Mouse (Mus musculus): ENCODE results near the gene Aadacl4. TPM values are rescaled to one million over a fixed set of nuclear protein-coding genes. Genes with fewer than 3 reads are reported as not detected.
"Not testable (repeated sequence)": the region's sequence is repeated elsewhere in the genome, so short reads cannot be mapped to it uniquely, and the experiment has no call there.

Aadacl4 gene
- polyA plus RNA-seq (2017; shearing (Covaris generic)): not detected

DNA sequence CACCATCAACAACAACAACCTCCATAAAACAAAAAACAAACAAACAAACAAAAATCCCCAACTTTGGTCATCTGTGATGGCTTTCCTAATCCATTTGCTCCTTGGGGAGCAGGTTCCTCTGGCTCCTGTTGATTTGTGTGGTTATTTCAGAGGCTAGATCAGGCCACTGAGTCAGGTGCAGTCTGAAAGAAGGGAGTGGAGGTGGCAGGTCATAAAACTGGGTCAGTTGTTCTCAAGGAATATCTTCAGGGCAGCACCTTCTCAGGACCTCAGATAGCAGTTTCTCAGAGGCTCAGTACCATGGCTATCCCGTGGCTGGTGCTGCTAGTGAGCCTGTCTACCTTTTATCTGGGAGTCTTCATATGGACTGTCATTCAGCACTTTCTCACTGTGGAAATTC is at the start of gene Aadacl4:
Aadacl4 (plus strand) TSS at position 301 of the 400 bp plus-strand sequence.
- ATAC-seq: no peak

DNA sequence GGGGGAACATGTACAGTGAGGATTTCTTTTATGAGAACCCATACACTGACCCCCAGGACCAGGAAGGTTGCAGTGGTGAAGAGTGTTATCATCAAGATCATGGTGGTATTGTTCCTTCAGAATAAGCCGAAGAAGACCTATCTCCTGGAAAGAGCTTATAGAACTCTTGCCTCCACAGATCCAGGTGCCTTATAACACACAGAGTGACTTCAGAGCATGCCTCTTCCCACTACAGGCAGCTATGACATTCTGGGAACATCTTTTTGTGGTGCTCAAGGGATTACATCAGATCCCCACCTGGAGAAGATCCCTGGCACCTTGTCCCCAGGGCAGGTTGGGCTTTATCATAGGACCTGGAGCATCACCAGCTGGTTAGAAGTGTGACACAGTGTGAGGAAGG is 48.5 kb upstream of the Aadacl4 start, which contains the start of gene Gm13124:
Gm13124 (minus strand) TSS at position 101 of the 400 bp plus-strand sequence.
- no peak for ATAC-seq

DNA sequence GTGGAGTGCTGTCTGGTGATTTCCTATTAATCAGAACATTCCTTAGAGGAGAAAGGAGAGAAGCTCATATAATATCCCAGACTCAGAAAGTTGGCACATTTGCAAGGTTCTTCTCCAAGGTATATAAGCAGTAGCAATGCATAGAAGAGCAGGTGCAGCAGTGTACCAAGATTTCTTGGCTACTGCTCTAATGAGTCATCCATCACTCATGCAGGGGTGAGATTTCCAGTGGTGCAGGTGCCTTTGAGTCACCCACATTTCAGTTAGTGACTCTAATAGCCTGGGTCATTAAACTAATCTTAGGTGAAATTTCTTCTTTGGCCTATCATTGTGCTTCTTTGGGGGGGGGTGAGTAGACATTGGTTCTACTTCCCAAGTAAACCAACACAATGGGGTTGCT is 45.8 kb upstream of the Aadacl4 start:
- ATAC-seq: no peak

DNA sequence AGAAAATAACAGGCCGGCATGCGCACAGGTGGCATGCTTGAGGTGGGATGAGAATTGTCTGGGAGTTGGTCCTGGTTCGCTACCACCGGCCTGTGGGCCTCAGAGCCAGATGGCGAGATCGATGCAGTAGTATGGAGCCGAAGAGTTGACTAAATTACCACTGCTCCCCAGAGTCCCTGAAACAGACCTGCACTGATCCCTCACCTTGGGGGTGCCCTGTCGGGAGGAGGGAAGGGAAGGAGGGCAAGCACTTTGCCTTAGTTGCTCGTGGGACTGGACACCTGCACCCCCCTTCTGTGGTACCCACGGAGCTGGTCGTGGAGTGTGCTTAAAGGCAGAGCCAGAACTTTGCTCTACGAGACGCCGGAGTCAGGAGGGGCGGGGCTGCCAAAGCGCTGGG is 27.3 kb upstream of the Aadacl4 start:
- not testable (repeated sequence) for ATAC-seq

DNA sequence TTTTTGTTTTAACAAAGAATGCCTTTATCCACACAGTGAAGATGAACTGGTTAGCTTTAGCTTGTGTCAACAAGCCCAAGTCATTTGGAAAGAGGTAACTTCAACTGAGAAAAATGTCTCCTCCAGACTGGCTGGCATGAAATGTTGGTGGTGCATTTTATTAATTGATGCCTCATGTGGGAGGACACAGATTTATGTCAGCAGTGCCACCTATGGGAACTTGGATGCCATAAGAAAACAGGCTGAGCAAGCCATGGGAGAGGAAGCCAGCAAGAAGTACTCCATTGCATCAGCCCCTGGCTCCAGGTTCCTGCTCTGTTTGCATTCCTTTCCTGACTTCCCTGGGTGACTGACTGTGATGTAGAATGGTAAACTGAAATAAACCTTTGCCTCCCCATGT is 20.7 kb upstream of the Aadacl4 start:
- ATAC-seq: no peak

DNA sequence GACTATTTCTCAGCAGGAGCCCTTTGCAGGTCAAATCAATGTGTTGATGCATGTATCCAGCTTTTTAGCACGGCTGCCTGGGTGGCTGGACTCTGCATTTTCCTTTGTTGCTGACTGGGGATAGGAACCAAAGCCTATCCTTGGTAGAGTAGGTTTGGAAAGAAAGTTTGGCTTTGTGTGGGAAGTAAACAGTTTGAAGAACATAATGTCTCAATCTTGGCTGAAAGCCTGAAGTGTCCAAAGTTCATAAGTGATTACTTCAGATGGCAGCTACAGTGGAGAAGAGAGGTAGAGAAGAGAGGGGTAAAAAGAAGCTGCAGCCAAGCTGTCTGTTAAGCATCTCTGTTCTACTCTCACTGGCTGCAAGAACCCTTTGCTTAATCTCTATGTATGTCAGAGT is 1.1 kb downstream of the Aadacl4 start:
- ATAC-seq: no peak

DNA sequence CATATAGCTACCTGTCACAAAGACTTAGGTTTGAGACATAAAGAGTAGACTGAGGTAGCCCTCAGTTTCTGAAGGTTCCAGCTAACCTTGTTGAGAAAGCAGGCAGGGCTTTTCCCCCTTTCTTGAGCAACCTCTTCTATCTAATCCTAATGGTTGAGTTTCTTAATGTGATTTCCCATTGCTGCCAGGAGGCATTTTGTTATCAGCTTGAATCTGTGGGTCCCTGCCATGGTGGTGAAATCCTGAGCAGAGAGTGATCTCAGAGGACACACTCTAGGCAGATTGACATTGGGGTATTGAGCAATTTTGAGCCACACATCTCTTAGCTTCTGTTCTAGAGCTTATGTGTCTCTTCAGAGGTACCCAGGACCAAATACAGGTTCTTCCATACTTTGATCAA is 24.8 kb downstream of the Aadacl4 start:
- ATAC-seq: no peak

Other genes with a start within 250 kb of the Aadacl4 start
- gene Pramef20, start 235.8 kb upstream of the Aadacl4 start, polyA plus RNA-seq (2017; shearing (Covaris generic)): not detected
- gene Pramef12, start 205.2 kb upstream of the Aadacl4 start, polyA plus RNA-seq (2017; shearing (Covaris generic)): not detected
- gene 1700012P22Rik, start 174.9 kb upstream of the Aadacl4 start, polyA plus RNA-seq (2017; shearing (Covaris generic)): not detected
- not detected for gene Gm9944, start 160.4 kb upstream of the Aadacl4 start, polyA plus RNA-seq (2017; shearing (Covaris generic))
- not detected for gene Aadacl3, start 150.0 kb upstream of the Aadacl4 start, polyA plus RNA-seq (2017; shearing (Covaris generic))
- not detected for gene 9430007A20Rik, start 93.9 kb upstream of the Aadacl4 start, polyA plus RNA-seq (2017; shearing (Covaris generic))
- not detected for gene Gm13124, start 48.6 kb upstream of the Aadacl4 start, polyA plus RNA-seq (2017; shearing (Covaris generic))
- not detected for gene Gm436, start 72.7 kb downstream of the Aadacl4 start, polyA plus RNA-seq (2017; shearing (Covaris generic))
- not detected for gene Gm13178, start 107.7 kb downstream of the Aadacl4 start, polyA plus RNA-seq (2017; shearing (Covaris generic))
- not detected for gene Gm438, start 172.9 kb downstream of the Aadacl4 start, polyA plus RNA-seq (2017; shearing (Covaris generic))

Measured in activated CD4-positive, CD25-positive, alpha-beta regulatory T cell, adult 4 months (primary cell).